Mouse (Mus musculus): ENCODE measurements around the gene Lonrf2. TPM values are rescaled to one million over a fixed set of nuclear protein-coding genes. Genes with fewer than 3 reads are reported as not detected.

The Lonrf2 gene
- total RNA-seq (2017), result not detected in 3 replicates

GRCm38 (mm10) chr1:38836477-38836872, at the start of gene Lonrf2:
Gene Lonrf2 (minus strand): TSS chr1:38836711.
- no peak for ATAC-seq (replicated peaks; ENCODE audit: insufficient number of reproducible peaks, low FRiP score, low TSS enrichment, poor library complexity, severe bottlenecking)

DNA sequence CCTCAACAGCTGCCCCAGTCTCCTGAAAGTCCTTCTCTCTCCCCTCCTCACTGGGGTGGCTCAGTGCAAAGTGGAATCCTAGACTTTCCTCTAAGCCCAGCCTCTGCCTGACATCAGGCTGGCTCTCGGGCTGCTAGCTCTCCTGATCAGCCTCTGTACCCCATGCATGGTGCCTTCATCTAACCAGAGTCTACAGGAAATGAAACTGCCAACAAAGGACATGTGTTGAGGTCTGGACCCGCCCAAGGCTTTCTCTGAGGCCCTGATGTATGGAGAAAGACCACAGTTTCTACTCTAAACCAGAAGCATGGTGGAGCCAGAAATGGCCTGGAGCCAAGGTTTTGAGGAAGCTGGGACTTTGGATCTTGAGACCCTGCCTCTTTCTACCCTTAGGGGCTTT, 49.4 kb upstream of the Lonrf2 start:
- no peak for ATAC-seq (replicated peaks; ENCODE audit: insufficient number of reproducible peaks, low FRiP score, low TSS enrichment, poor library complexity, severe bottlenecking)

GRCm38 (mm10) chr1:38883766-38884165, 47.3 kb upstream of the Lonrf2 start:
- no peak for ATAC-seq (replicated peaks; ENCODE audit: insufficient number of reproducible peaks, low FRiP score, low TSS enrichment, poor library complexity, severe bottlenecking)

DNA sequence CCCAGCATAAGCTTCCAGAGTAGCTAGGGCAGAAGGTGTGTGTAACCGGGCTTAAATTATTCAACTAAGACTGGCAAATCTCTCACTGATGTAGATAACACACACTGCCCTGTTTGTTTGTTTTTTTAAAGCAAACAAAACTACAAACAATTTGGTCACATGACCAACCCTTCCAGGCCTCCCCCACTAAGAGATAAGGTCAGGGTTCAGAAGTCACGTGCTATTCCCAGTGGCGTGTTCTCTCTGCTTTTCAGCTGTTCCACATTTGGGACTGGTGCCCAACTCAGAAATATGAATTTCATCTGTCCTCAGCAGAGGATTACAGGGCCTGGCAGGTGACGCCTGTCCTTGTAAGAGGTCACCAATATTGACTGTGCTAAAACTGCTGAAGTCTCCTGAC, 46.2 kb upstream of the Lonrf2 start:
- ATAC-seq (replicated peaks; ENCODE audit: insufficient number of reproducible peaks, low FRiP score, low TSS enrichment, poor library complexity, severe bottlenecking), result no peak

- ATAC-seq (replicated peaks; ENCODE audit: insufficient number of reproducible peaks, low FRiP score, low TSS enrichment, poor library complexity, severe bottlenecking), result no peak
Observed at GRCm38 (mm10) chr1:38881366-38881765, 44.9 kb upstream of the Lonrf2 start.

DNA sequence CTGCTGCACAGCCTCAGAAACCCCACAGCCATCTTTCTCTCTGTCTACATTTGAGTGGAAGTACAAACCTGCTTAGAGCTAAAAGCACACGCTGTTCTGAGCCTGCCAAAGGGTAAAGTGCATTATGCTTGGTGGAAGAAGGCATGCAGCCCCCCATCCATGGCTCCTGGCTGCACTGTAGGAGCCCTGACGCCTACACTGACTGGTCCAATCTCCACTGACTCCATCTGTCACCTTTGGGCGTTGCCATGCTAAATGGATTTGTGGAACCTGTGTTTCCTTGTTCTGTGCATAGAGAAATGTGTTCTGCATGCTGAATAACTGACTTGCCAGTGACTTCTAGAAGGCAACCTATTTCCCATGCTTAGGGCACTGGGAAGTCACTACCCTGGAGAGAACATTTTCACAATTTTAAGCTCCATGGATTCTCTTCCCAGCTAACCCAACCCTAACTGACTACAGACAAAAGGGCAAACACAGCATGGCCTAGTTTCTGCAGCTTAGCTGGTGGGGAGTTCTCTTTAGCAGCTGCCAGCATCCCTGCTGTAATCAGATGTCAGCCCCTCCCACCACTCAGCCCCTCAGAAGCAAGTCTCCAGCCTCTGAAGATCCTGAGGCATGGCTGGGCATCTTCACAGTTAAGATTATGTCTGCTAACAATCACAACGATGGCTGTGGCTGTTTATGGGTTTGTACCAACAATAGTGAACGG, 40.3 kb upstream of the Lonrf2 start:
- no peak for ATAC-seq (replicated peaks; ENCODE audit: insufficient number of reproducible peaks, low FRiP score, low TSS enrichment, poor library complexity, severe bottlenecking)

DNA sequence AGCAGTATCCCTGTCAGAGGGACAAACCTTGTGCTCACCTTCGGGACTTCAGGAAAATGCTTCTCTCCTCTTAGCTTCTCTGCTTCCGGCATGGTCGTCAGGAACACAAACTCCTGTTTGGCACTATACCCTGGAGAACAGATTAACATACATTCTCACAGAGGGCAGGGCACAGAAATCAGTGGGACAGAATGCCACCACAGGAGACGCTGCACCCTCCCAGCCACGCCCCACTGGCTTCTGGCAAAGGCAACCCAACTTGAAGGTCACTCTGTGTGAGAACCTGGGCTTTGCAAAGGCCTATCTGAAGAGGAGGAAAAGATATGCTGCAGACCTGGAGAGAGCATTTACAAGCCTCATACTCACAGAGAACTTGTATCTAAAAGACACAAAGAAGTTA, 37.4 kb upstream of the Lonrf2 start:
- ATAC-seq (replicated peaks; ENCODE audit: insufficient number of reproducible peaks, low FRiP score, low TSS enrichment, poor library complexity, severe bottlenecking), result no peak

DNA sequence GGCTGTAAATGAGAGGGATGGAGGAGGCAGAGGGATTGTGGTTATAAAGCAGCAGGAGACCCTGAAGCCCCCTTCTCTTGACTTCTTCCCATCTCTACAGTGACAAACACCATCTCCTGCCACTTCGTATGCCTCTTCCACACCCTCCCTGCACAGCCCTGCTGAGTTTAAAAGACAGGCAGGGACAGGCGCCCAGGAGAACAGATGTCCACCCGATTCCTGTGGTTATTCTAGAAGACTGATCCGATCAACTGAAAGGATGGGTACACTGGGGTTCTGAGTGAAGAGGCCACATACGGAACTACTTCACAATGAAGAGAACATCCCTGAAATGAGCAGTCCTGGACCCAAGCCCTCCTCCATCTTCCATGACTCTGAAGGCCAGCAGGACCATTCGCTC, 35.3 kb upstream of the Lonrf2 start:
- ATAC-seq (replicated peaks; ENCODE audit: insufficient number of reproducible peaks, low FRiP score, low TSS enrichment, poor library complexity, severe bottlenecking), result no peak

- no peak for ATAC-seq (replicated peaks; ENCODE audit: insufficient number of reproducible peaks, low FRiP score, low TSS enrichment, poor library complexity, severe bottlenecking)
Observed at GRCm38 (mm10) chr1:38869398-38870195, 33.1 kb upstream of the Lonrf2 start.

GRCm38 (mm10) chr1:38866242-38866641, 29.7 kb upstream of the Lonrf2 start:
- no peak for ATAC-seq (replicated peaks; ENCODE audit: insufficient number of reproducible peaks, low FRiP score, low TSS enrichment, poor library complexity, severe bottlenecking)

DNA sequence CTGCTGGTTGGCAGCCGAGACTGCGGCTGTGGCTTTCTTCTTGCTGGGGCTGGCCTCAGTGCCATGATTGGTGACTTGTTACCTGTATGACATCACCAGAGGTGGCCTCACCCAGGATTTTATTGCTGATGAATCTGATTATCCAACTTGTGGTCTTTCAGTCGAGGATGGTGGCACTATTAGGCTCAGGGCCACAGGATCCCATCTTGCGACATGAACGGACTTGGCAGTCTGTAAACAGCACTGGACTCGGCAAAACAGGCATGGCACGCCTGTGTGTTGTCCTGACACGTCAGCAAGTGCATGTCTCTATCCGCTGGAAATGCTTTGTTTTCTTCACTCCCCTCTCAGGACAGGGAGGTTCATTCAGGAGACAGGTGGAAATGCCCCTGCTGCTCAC, 27.8 kb upstream of the Lonrf2 start:
- ATAC-seq (replicated peaks; ENCODE audit: insufficient number of reproducible peaks, low FRiP score, low TSS enrichment, poor library complexity, severe bottlenecking), result no peak

- no peak for ATAC-seq (replicated peaks; ENCODE audit: insufficient number of reproducible peaks, low FRiP score, low TSS enrichment, poor library complexity, severe bottlenecking)
Observed at GRCm38 (mm10) chr1:38862213-38862612, 25.7 kb upstream of the Lonrf2 start.

GRCm38 (mm10) chr1:38860867-38861524, 24.5 kb upstream of the Lonrf2 start:
- ATAC-seq (replicated peaks; ENCODE audit: insufficient number of reproducible peaks, low FRiP score, low TSS enrichment, poor library complexity, severe bottlenecking), result no peak

DNA sequence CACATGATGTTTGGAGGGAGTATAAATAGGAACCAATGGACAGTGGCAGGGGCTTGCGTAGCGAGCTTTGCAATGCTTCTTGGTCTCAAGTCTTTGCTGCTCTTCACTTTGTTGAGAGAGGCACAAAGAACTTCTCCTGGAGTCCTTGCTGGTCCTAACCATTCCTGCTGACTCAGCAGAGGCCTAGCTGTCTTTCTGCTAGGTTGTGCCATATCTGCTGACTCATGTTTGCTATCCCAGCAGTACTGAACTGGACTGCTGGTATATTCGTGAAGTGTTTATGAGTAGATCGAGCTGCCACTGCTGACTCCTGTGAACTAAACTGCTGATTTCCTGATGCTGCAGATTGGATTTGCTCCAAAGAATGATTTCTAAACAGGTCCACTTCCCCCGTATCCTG, 23.7 kb upstream of the Lonrf2 start:
- no peak for ATAC-seq (replicated peaks; ENCODE audit: insufficient number of reproducible peaks, low FRiP score, low TSS enrichment, poor library complexity, severe bottlenecking)

- ATAC-seq (replicated peaks; ENCODE audit: insufficient number of reproducible peaks, low FRiP score, low TSS enrichment, poor library complexity, severe bottlenecking), result no peak
Observed at GRCm38 (mm10) chr1:38856196-38856595, 19.7 kb upstream of the Lonrf2 start.

GRCm38 (mm10) chr1:38852250-38852649, 15.7 kb upstream of the Lonrf2 start:
- no peak for ATAC-seq (replicated peaks; ENCODE audit: insufficient number of reproducible peaks, low FRiP score, low TSS enrichment, poor library complexity, severe bottlenecking)

- no peak for ATAC-seq (replicated peaks; ENCODE audit: insufficient number of reproducible peaks, low FRiP score, low TSS enrichment, poor library complexity, severe bottlenecking)
Observed at GRCm38 (mm10) chr1:38850650-38851049, 14.1 kb upstream of the Lonrf2 start.

DNA sequence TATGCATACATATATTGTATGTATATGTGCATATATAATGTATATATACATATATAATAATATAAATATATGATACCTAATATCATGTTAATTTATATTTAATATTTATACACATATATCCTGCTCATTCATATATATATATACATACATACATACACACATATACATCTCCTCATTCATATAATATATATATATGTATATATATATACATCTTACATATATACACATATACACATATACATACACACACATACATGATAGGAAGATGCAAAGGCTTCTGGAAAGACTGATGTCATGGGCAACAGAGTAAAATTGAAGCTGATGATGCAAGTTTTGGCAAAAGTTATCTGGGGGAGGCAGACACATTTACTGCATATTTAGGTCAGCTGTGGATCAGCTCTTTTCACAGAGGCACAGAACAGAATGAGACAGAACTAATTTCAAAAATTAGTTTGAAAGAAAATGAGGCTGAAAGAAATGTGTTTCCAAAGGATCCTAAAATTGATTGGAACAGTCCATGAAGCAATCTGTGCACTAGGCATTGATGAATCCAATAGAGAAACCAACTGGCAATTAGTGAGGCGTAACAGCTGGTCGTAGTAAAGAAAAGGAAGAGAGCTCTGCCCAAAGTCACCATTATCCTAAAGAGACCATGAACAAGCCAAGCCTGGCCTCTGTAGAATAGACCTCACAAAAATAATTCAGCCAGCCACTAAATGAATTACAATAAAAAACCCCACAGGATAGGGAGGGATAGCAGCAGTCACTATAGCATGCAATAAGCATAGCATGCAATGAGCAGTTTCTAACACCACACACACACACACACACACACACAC, 12.2 kb upstream of the Lonrf2 start:
- ATAC-seq (replicated peaks; ENCODE audit: insufficient number of reproducible peaks, low FRiP score, low TSS enrichment, poor library complexity, severe bottlenecking), result no peak

DNA sequence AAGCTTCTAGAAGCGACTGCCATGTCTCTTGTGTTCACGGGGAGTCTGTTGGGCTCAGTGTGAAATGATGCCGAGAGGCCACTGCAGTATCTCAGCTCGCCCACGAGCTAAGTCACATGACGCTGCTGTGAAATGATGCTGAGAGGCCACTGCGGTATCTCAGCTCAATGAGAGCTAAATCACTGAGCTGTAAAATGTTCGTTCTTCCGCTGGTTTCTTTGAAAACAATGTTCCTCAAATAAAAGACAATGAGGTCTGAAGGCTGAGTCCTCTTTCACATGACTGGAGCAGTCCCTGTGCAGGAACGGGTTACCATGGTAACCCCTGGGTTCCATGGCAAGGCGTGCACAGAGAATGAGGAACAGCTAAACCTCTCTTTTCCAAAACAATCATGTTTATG, 11.5 kb upstream of the Lonrf2 start:
- no peak for ATAC-seq (replicated peaks; ENCODE audit: insufficient number of reproducible peaks, low FRiP score, low TSS enrichment, poor library complexity, severe bottlenecking)
